Comparison of ENCODE assay signal across 9 mouse cellular contexts in genomic region chr7:19940256-19940655, GRCm38 (mm10). TPM values are rescaled to one million over a fixed set of nuclear protein-coding genes. Genes with fewer than 3 reads are reported as not detected.
DNase-seq lines count a peak whose midpoint lies in the region; ATAC-seq and TF ChIP-seq lines count a peak whose summit lies in the region.
"Had no signal": no experiment of that assay in that cellular context is flagged by ENCODE, and none has a peak within 500 bp of the region (broad histone marks: within the 10 kb centered on the region; RNA-seq: fewer than 3 reads in every experiment).

No protein-coding gene starts in this region.

- no peak overlapping the region for H3K9ac ChIP-seq in liver, postnatal 0 days (replicated peaks)
- no peak overlapping the region for H3K9ac ChIP-seq in hindbrain, embryonic 12.5 days
- no peak overlapping the region for H3K9ac ChIP-seq in hindbrain, embryonic 14.5 days
- H3K9ac ChIP-seq: liver, embryonic 14.5 days had no signal

- H3K36me3 ChIP-seq in liver, postnatal 0 days (replicated peaks; ENCODE audit: insufficient read depth, low read length), result no peaks in the 10 kb centered on the region
- H3K36me3 ChIP-seq in thymus, adult 2 months (ENCODE audit: control insufficient read depth, insufficient read depth, low read length), result no peaks in the 10 kb centered on the region
- H3K36me3 ChIP-seq in hindbrain, embryonic 12.5 days, result no peaks in the 10 kb centered on the region
- no peaks in the 10 kb centered on the region for H3K36me3 ChIP-seq in hindbrain, embryonic 14.5 days (replicated peaks; ENCODE audit: control insufficient read depth, insufficient read depth)

- no peak for TF ChIP-seq CTCF in embryonic fibroblast, embryonic 13.5 days (IDR thresholded peaks at IDR 0.05; ENCODE audit: borderline replicate concordance, insufficient read depth, low read length)
- TF ChIP-seq CTCF in liver, postnatal 0 days (IDR thresholded peaks at IDR 0.05; ENCODE audit: low read depth), result no peak
- no peak for TF ChIP-seq CTCF in thymus, adult 2 months (IDR thresholded peaks at IDR 0.05; ENCODE audit: borderline replicate concordance, control insufficient read depth, extremely low read depth, insufficient read depth, low read length, poor library complexity)

- peak overlapping the region; percentile 1; the same call in 1 of the 2 replicates for H3K27ac ChIP-seq in embryonic fibroblast, embryonic 13.5 days (ENCODE audit: insufficient read depth, low read length)
- H3K27ac ChIP-seq in liver, postnatal 0 days (ENCODE audit: low read depth), result peak overlapping the region; percentile 60
- H3K27ac ChIP-seq in thymus, adult 2 months (ENCODE audit: control insufficient read depth, insufficient read depth, low read length), result peak overlapping the region; percentile 99
- no peak overlapping the region for H3K27ac ChIP-seq in hindbrain, embryonic 12.5 days
- no peak overlapping the region for H3K27ac ChIP-seq in hindbrain, embryonic 14.5 days
- H3K27ac ChIP-seq: liver, embryonic 14.5 days had no signal

- H3K9me3 ChIP-seq in liver, postnatal 0 days (ENCODE audit: low read length), result no peaks in the 10 kb centered on the region
- no peaks in the 10 kb centered on the region for H3K9me3 ChIP-seq in hindbrain, embryonic 12.5 days (replicated peaks)
- H3K9me3 ChIP-seq in hindbrain, embryonic 14.5 days (ENCODE audit: control insufficient read depth, low read length), result no peaks in the 10 kb centered on the region

- 23% methylated on average over 5 of the region's 6 CpGs for WGBS in liver, postnatal 0 days (ENCODE audit: insufficient replicate concordance)
- 14% methylated on average over 6 of the region's 6 CpGs for WGBS in thymus, adult 2 months
- WGBS in hindbrain, embryonic 12.5 days, result 54% methylated on average over 4 of the region's 6 CpGs
- 56% methylated on average over 3 of the region's 6 CpGs for WGBS in hindbrain, embryonic 14.5 days

- H3K4me2 ChIP-seq in liver, postnatal 0 days (ENCODE audit: low read depth, low read length), result peak overlapping the region; percentile 49; the same call in 1 of the 2 replicates
- H3K4me2 ChIP-seq in hindbrain, embryonic 12.5 days (replicated peaks), result no peak overlapping the region
- H3K4me2 ChIP-seq in hindbrain, embryonic 14.5 days (replicated peaks), result no peak overlapping the region

- peak; percentile 16 for ATAC-seq in liver, postnatal 0 days
- ATAC-seq in hindbrain, embryonic 12.5 days (ENCODE audit: low FRiP score), result no peak
- ATAC-seq in hindbrain, embryonic 14.5 days (ENCODE audit: low FRiP score), result no peak

- TF ChIP-seq EP300 in liver, postnatal 0 days (IDR thresholded peaks at IDR 0.05; ENCODE audit: low read depth), result no peak

- TF ChIP-seq POLR2A in embryonic fibroblast, embryonic 13.5 days (IDR thresholded peaks at IDR 0.05; ENCODE audit: low read depth, low read length), result no peak
- TF ChIP-seq POLR2A in thymus, adult 2 months (IDR thresholded peaks at IDR 0.05; ENCODE audit: control insufficient read depth, extremely low read depth, insufficient read depth, low read length, poor library complexity), result no peak

- intact Hi-C loops in heart, postnatal 36 days (cut with DNase I), result loop anchor here (2.0 kb wide), 1 partner anchor 19 kb away; the partner anchor contains the start of gene Pvr

- no peak overlapping the region for H3K4me3 ChIP-seq in embryonic fibroblast, embryonic 13.5 days (ENCODE audit: insufficient read depth, low read length)
- no peak overlapping the region for H3K4me3 ChIP-seq in liver, postnatal 0 days (ENCODE audit: low read depth, low read length)
- H3K4me3 ChIP-seq in thymus, adult 2 months (ENCODE audit: control insufficient read depth, insufficient read depth, low read length), result no peak overlapping the region
- H3K4me3 ChIP-seq in hindbrain, embryonic 12.5 days, result no peak overlapping the region
- H3K4me3 ChIP-seq in hindbrain, embryonic 14.5 days (replicated peaks; ENCODE audit: low read length), result no peak overlapping the region

- no peaks in the 10 kb centered on the region for H3K27me3 ChIP-seq in liver, postnatal 0 days (ENCODE audit: insufficient read depth, low read length)
- no peaks in the 10 kb centered on the region for H3K27me3 ChIP-seq in thymus, adult 2 months (ENCODE audit: control insufficient read depth, insufficient read depth, low read length)
- no peaks in the 10 kb centered on the region for H3K27me3 ChIP-seq in hindbrain, embryonic 12.5 days
- H3K27me3 ChIP-seq in hindbrain, embryonic 14.5 days (ENCODE audit: control insufficient read depth, insufficient read depth, low read length), result no peaks in the 10 kb centered on the region

- peak; percentile 43 to 55 for DNase-seq in heart, postnatal 36 days
- DNase-seq in liver, postnatal 0 days, result no peak
- peak; percentile 61 for DNase-seq in thymus, adult 2 months
- DNase-seq in hindbrain, embryonic 14.5 days (ENCODE audit: low spot score), result no peak
- DNase-seq in spleen, postnatal 10 days (ENCODE audit: low spot score in 2 of 2), result no peak

- no peaks in the 10 kb centered on the region; the same call in 1 of the 2 replicates for H3K4me1 ChIP-seq in embryonic fibroblast, embryonic 13.5 days (ENCODE audit: control insufficient read depth, insufficient read depth, low read length)
- H3K4me1 ChIP-seq in liver, postnatal 0 days (ENCODE audit: insufficient read depth), result 0 out of 2 replicates have a peak, but pooled peaks cover 10% of the 10 kb centered on the region
- H3K4me1 ChIP-seq in thymus, adult 2 months (replicated peaks; ENCODE audit: control insufficient read depth, insufficient read depth, low read length), result peaks cover 68% of the 10 kb centered on the region
- H3K4me1 ChIP-seq in hindbrain, embryonic 12.5 days, result no peaks in the 10 kb centered on the region
- H3K4me1 ChIP-seq in hindbrain, embryonic 14.5 days (replicated peaks; ENCODE audit: control insufficient read depth, insufficient read depth, low read length), result no peaks in the 10 kb centered on the region

RNA-seq across cellular contexts. Expression of gene Igsf23, which starts 10.3 kb away (rescaled TPM):
- polyA plus RNA-seq in embryonic fibroblast, embryonic 13.5 days (2011; ENCODE audit: insufficient read length, low read depth, missing spikeins), result not detected in 2 replicates
- 1 to 10 TPM; 1.4 TPM for total RNA-seq in heart, postnatal 36 days (2021)
- 0.69 and 0.89 TPM in 2 replicates for polyA plus RNA-seq in liver, postnatal 0 days (2015; fragmentation: Nextera tagmentation; extraction: Ambion mirVana)
- polyA plus RNA-seq in thymus, adult 2 months (2012; rRNA removed), result 17.3 and 22.4 TPM in 2 replicates
- polyA plus RNA-seq in hindbrain, embryonic 12.5 days (2016; fragmentation: Nextera tagmentation; extraction: Ambion mirVana), result 0.32 TPM in 1 of 2 replicates, not detected in the other
- polyA plus RNA-seq in hindbrain, embryonic 14.5 days (2014; fragmentation: Nextera tagmentation; extraction: Ambion mirVana), result not detected in 2 replicates
- polyA plus RNA-seq: cortical plate, adult 2 months had no signal

RNA-seq across cellular contexts. Expression of gene Pvr, which starts 19.3 kb away (rescaled TPM):
- 54.1 and 65.0 TPM in 2 replicates for polyA plus RNA-seq in embryonic fibroblast, embryonic 13.5 days (2011; ENCODE audit: insufficient read length, low read depth, missing spikeins)
- total RNA-seq in heart, postnatal 36 days (2021), result 10 to 100 TPM; 19.8 to 25.0 TPM
- 2.2 and 3.0 TPM in 2 replicates for polyA plus RNA-seq in liver, postnatal 0 days (2015; fragmentation: Nextera tagmentation; extraction: Ambion mirVana)
- 74.9 and 82.4 TPM in 2 replicates for polyA plus RNA-seq in thymus, adult 2 months (2012; rRNA removed)
- polyA plus RNA-seq in hindbrain, embryonic 12.5 days (2016; fragmentation: Nextera tagmentation; extraction: Ambion mirVana), result 4.6 and 6.1 TPM in 2 replicates
- polyA plus RNA-seq in hindbrain, embryonic 14.5 days (2014; fragmentation: Nextera tagmentation; extraction: Ambion mirVana), result 6.4 and 6.6 TPM in 2 replicates

RNA-seq across cellular contexts. Expression of gene Ceacam20, which starts 25.0 kb away (rescaled TPM):
- polyA plus RNA-seq in embryonic fibroblast, embryonic 13.5 days (2011; ENCODE audit: insufficient read length, low read depth, missing spikeins), result not detected in 2 replicates
- not detected for total RNA-seq in heart, postnatal 36 days (2021)
- not detected in 2 replicates for polyA plus RNA-seq in liver, postnatal 0 days (2015; fragmentation: Nextera tagmentation; extraction: Ambion mirVana)
- polyA plus RNA-seq in thymus, adult 2 months (2012; rRNA removed), result 0.49 and 0.57 TPM in 2 replicates
- polyA plus RNA-seq in hindbrain, embryonic 12.5 days (2016; fragmentation: Nextera tagmentation; extraction: Ambion mirVana), result not detected in 2 replicates
- not detected in 2 replicates for polyA plus RNA-seq in hindbrain, embryonic 14.5 days (2014; fragmentation: Nextera tagmentation; extraction: Ambion mirVana)
- polyA plus RNA-seq: cortical plate, adult 2 months; liver, embryonic 14.5 days had no signal

RNA-seq across cellular contexts. Expression of gene Nlrp9b, which starts 51.0 kb away (rescaled TPM):
- not detected in 2 replicates for polyA plus RNA-seq in embryonic fibroblast, embryonic 13.5 days (2011; ENCODE audit: insufficient read length, low read depth, missing spikeins)
- total RNA-seq in heart, postnatal 36 days (2021), result not detected
- not detected in 2 replicates for polyA plus RNA-seq in liver, postnatal 0 days (2015; fragmentation: Nextera tagmentation; extraction: Ambion mirVana)
- polyA plus RNA-seq in thymus, adult 2 months (2012; rRNA removed), result 0.03 TPM in 1 of 2 replicates, not detected in the other
- not detected in 2 replicates for polyA plus RNA-seq in hindbrain, embryonic 12.5 days (2016; fragmentation: Nextera tagmentation; extraction: Ambion mirVana)
- polyA plus RNA-seq in hindbrain, embryonic 14.5 days (2014; fragmentation: Nextera tagmentation; extraction: Ambion mirVana), result not detected in 2 replicates
- polyA plus RNA-seq: cortical plate, adult 2 months; liver, embryonic 14.5 days had no signal

RNA-seq across cellular contexts. Expression of gene Ceacam19, which starts 52.5 kb away (rescaled TPM):
- polyA plus RNA-seq in embryonic fibroblast, embryonic 13.5 days (2011; ENCODE audit: insufficient read length, low read depth, missing spikeins), result not detected in 2 replicates
- not detected for total RNA-seq in heart, postnatal 36 days (2021)
- not detected in 2 replicates for polyA plus RNA-seq in liver, postnatal 0 days (2015; fragmentation: Nextera tagmentation; extraction: Ambion mirVana)
- 0.30 and 0.36 TPM in 2 replicates for polyA plus RNA-seq in thymus, adult 2 months (2012; rRNA removed)
- polyA plus RNA-seq in hindbrain, embryonic 12.5 days (2016; fragmentation: Nextera tagmentation; extraction: Ambion mirVana), result not detected in 2 replicates
- not detected in 2 replicates for polyA plus RNA-seq in hindbrain, embryonic 14.5 days (2014; fragmentation: Nextera tagmentation; extraction: Ambion mirVana)
- polyA plus RNA-seq: cortical plate, adult 2 months had no signal

Comparison
In these comparisons a context has a peak if more than half of its experiments do, and no peak if none do; other contexts are left out.
1. H3K27ac ChIP-seq: peak in embryonic fibroblast, embryonic 13.5 days (single experiment), liver, postnatal 0 days (single experiment) and thymus, adult 2 months (single experiment); none in hindbrain, embryonic 12.5 days (single experiment) and hindbrain, embryonic 14.5 days (single experiment).
2. DNase-seq: peak in heart, postnatal 36 days (2 of 2) and thymus, adult 2 months (single experiment); none in liver, postnatal 0 days (single experiment), hindbrain, embryonic 14.5 days (single experiment) and spleen, postnatal 10 days (0 of 2).